Mouse (Mus musculus) stomach, postnatal 0 days (tissue): ENCODE measurements around the gene Hcst.

ENCODE experiments used
- CTCF ChIP-seq: IDR thresholded peaks from 2 replicates; pipeline ENCODE4 v1.5.1; 2016; ENCODE audit warnings: antibody characterized with exemption, low read depth, mild to moderate bottlenecking, moderate library complexity
- EP300 ChIP-seq: optimal IDR thresholded peaks from 2 replicates; pipeline ENCODE3; 2016; ENCODE audit warnings: antibody characterized with exemption

GRCm38 (mm10) chr7:30463996-30464395 is 44.3 kb upstream of the Hcst start:
- TF ChIP-seq CTCF (no peak), EP300 (no peak)
